Mouse (Mus musculus) thymus, postnatal 36 days (tissue): Measurements from ENCODE around the gene Oas1h.
"Not testable (repeated sequence)": the region's sequence is repeated elsewhere in the genome, so short reads cannot be mapped to it uniquely, and the experiment has no call there.

ENCODE experiments used
- DNase-seq, 2 experiments: peaks; one replicate each; pipeline ENCODE4 v3.0.0; 2022; ENCODE audit warnings: mixed read lengths in 2 of 2

Gene Oas1h

DNA sequence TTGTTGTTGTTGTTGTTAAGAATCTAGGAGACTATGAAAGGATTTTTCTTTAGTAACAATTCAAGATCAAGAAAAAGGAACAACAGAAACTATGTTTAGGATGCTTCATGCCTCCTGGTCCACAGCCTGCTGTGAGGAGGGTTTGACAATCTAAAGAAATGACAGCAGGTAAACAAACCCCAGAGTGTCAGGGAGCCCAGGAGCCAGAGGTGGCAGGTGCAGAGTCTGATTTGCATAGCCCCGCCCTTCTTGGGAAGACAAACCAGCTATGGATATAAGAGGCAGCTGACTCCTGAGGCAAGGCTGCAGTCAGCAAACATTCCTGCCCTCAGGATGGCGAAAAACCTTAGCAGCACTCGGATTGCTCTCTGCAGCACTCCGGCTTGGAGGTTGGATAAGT, at the start of gene Oas1h:
Gene Oas1h (plus strand): TSS at position 301 of the 400 bp plus-strand sequence.
- no peak for DNase-seq

DNA sequence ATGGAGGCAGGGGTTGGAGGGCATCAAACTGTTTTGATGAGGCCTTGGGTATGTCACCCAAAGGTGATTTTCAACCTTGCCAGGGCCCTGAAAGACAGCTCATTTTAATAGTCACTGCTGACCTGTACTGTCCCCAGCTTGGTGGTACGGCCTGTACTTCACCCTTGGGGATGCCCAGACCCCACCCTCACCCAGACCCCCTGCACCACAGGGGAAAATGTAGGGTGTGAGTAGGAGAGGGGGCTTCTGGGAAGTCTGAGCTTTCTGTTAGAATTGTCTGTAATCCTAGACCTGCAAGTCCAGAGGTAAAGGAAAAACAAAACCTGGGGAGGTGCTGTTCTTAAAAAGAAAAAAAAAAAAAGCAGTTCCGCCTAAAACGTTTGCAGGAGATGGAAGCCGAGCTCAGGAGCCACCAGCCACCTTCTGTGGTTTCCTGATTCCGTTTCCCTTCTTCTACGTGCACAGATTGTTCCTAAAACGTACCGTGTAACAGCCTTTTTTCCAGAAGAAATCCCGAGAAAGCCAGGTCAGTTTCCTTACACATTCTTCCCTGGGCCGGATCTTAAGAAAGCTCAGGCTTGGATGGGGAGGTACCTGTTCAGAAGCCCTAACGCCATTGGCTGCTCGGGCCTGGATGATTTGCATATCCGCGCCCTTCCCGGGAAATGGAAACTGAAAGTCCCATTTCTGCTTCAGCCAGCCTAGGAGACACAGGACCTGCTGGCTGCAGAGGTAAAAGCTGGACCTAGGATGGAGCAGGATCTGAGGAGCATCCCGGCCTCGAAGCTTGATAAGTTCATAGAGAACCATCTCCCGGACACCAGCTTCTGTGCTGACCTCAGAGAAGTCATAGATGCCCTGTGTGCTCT, 49.0 kb upstream of the Oas1h start, which contains the start of gene Oas1c:
Gene Oas1c (minus strand): TSS at position 564 of the 869 bp plus-strand sequence.
- DNase-seq: peak; percentile 76 to 81

DNA sequence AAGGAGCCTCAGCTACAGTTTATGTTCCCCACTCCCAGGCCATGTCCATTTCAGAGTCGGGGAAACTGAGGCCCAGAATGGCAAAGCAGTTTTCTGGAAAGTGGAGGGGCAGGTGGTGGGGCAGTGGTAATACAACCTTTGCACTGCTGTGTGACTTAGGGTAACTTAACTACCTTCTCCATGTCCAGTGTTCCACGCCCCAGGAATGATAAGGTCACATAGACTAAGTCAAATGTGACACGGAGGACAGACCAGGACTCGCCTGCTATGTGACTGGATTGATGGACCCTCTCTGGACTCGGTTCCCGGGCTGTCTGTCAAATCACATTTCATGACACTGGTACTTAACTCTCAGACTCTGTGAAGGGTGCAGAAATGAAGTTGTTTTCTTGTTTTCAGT, 48.2 kb upstream of the Oas1h start:
- DNase-seq: no peak

DNA sequence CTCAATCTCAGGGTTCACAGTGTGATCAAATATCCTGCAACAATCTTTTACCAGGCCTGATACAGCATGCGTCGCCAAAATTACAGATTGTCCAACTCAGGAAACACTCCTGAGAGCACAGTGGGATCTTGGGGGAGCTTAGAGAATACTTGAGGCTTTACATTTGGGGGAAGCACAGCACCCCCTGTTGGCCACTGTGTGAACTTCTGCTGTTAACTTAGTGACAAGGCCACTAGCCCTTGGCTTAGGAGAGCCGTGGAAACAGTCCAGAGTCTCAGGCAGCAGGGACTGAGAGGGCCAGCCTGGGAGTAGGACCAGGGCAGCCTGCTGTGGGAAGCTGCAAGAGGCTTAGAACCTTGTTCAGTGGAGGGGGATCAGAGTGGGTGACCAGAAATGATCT, 45.3 kb upstream of the Oas1h start:
- DNase-seq: peak; percentile 46 to 57

DNA sequence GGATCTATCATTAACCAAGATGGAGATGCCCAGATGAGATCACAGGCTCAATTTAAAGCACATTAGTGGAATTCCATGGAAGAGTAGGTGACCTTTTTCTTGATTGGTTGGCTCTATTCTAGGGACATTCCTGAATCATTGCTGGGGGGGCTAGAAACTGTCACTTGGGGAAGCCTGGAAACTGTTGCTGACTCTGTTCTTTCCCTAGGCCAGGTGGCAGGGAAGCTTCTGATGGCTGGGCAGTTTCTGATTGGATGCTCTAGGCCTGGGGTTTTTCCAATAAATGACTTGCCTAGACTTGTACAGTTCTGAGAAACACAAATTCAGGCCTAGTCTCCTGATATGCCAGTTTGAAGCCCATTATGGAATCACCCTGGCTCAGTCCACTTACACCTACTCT, 42.2 kb upstream of the Oas1h start:
- no peak for DNase-seq

DNA sequence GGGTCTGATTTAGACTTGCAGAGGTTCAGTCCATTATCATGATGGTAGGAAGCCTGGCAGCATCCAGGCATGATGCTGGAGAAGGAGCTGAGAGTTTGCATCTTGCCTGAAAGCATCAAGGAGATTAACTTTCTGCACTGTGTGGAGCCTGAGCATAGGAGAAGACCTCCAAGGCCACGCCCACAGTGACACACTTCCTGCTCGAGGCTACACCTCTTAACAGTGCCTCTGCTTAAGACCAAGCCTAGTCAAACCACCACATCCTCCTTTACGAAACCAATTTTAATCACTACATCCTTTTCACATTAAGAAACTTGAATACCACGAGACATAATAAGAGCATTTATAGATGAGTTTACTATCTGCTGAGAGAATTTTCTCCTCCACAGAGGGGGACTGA, 30.2 kb upstream of the Oas1h start:
- DNase-seq: peak; percentile 18 to 35

DNA sequence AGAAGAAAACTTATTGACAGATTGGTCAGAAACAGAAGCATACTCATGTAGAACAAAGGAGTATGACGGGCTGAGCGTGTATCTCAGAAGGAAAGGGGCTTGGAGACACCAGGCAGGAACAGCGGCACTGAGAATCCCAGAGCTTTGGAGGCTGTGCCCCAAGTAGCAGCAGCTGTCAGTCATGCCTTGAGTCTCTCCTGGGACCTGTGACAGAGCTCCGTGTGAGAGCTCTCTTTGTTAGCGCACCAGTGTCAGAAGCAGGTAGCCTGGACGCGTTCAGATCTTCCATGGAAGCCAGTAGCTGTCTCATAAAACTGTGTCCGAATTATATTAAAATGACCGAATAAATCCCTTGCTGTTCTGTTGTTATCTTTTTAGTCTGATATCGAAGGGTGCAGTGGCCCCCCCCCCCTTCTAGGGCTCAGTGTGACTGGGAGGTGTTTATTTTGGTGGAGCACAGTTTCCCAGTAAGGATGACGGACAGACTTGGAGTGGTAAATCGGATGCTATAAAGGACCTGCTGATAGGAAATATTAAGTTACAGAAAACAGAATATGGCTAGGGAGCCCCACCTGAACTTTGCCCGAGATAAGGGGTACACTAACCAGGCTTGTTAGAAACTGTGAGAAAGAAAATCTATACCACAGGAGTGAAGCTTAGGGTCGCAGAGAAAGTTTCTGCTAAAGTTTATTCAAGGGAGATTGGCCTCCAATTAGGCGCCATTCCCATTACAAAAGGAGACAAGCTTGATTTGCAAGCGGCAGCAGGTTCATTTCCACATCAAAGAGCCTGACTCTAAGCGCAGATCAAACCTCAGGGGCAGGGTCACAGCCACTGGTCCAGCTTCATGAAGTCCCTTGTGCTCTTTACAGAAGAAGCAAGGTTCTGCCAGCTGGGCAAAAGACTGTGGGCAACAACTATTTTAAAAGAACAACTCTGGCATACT, 27.6 kb upstream of the Oas1h start:
- no peak for DNase-seq

DNA sequence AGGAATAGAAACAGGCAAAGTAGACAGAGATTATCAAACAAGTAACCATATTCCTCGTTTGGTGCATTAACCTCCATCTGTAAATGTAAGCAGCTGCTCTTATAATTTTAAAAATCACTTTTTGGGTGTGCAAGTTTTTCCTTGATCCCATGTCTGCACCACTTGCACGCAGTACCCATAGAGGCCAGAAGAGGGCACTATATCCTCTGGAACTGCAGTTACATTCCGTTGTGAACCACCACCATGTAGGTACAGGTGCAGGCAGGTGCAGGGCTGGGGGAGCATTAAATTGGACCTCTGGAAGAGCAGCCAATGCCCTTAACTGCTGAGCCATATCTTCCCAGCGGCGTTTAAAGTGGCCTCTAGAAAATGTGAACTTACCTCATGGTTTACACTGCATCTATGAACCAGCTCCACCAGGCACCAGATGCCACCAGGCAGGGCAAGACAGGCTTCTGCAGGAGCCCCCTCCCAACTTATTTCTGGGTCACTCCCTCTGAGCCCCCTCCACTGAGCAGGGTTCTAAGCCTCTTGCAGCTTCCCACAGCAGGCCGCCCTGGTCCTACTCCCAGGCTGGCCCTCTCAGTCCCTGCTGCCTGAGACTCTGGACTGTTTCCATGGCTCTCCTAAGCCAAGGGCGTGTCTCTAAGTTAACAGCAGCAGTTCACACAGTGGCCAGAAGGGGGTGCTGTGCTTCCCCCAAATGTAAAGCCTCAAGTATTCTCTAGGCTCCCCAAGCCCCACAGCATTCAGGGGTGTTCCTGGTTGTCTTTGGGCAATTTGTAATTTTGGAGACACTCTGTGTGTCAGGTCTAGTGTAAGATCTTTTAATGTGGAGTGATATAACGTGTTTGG, 24.3 kb upstream of the Oas1h start:
- DNase-seq: peak; percentile 39 to 62

DNA sequence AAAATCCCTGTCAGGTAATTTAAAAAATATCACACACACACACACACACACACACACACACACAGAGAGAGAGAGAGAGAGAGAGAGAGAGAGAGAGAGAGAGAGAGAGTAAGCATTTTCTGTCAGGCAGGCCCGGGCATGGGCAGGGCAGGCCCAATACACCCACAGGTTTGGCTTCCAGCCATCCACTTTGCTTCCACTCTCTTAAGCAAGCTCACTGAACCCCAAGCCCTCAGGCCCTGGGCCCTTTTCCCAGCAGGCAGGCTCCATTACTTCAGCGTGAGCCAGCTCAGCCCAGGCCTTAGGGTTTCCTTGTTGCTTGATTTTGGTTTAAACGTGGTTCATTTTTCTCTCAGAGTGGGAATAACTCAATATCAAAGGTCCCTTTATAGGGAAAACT, 16.5 kb upstream of the Oas1h start:
- DNase-seq: no peak

DNA sequence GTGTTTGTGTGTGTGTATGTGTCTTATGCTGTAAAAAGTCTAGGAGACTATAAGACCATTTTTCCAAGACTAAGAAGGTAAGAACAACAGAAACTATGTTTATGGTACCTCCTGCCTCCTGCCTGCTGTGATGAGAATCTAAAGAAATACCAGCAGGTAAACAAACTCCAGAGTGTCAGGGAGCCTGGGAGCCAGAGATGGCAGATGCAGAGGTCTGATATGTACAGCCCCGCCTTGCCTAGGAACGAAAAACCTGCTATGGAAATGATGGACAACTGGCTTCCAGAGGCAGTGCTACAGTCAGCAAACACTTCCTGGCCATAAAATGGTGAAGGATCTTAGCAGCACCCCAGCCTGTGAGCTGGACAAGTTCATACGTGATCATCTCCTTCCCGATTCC, 14.2 kb upstream of the Oas1h start, which contains the start of gene Oas1f:
Gene Oas1f (plus strand): TSS at position 301 of the 400 bp plus-strand sequence.
- DNase-seq: no peak

DNA sequence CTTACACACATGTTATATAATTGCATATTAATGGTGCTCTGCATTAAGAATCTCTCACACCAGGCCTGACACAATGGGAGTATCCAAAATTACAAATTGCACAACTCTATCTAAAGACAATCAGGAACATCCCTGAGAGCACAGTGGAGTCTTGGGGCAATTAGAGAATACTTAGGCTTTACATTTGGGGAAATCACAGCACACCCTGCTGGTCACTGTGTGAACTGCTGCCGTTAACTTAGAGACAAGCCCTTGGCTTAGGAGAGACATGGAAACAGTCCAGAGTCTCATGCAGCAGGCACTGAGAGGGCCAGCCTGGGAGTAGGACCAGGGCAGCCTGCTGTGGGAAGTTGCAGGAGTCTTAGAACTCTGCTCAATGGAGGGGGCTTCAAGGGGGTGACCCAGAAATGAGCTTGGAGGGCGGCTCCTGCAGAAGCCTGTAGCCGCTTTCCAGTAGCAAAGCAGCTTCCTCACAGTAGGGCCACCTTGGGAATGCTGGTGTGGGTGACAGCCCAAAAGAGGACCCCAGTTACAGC, 11.6 kb upstream of the Oas1h start:
- DNase-seq: peak; percentile 29 to 39

DNA sequence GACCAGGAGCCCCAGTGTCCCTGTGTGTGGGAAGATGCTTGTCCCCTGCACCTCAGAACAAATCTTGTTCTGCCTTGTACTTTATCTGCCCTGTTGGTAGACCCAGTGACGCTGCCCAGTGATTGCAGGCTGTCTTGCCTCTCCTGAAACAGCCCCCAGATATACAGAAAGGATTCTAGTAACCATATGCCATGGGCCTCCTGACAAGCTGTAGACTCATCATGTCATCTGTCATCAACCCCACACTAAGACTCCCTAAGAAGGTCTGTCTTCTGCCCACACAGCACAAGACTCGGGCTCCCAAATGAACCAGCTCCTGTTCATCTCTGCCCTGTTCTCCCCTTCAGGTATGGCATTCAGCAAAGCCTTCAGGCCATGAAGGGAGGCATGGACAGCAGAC, 2.0 kb upstream of the Oas1h start:
- DNase-seq: no peak

DNA sequence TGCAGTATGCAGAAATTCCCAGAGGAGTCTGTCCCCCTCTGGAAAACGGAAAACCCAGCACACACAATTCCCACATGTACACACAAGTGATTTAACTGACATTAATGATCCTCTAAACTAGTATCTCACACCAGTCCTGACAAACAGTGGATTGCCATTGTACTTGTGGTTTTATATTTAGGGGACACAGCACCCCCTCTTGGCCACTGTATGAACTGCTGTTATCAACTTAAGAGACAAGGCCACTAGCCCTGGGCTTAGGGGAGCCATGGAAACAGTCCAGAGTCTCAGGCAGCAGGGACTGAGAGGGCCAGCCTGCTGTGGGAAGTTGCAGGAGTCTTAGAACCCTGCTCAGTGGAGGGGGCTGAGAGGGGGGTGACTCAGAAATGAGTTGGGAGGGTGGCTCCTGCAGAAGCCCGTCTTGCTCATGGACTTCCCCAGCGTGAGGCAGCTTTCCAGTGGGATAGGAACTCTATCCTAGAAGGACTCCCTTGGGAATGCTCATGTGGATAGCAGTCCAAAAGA, 4.2 kb downstream of the Oas1h start:
- peak in 1 of 2 experiments; percentile 9 for DNase-seq

DNA sequence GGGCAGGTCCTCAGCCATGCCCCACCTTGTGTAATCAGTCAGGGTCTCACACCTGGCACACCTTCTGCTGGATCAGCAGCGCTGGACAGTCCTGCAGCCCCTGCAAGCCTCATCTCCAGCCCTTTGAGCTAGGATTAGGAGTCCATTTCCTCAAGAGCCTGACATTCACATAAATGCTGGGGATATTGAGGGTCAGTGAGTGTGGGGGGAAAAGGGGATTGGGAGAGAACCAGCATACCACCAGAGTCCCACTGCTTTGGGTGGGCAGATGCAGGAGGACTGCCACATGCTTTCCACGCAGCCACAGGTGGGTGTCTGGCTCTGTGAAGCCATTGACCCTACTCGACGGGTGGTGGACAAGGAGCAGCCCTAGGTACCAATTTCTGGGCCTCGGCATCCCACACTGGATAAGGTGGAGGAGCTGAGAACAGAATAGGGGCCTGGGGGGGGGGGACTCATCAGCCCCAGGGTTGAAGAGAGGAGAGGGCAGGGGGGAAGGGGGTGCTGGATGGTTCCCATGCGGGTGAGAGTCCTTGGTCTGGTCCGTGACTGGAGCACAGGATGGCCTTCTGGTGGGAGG, 8.3 kb downstream of the Oas1h start:
- no peak for DNase-seq

DNA sequence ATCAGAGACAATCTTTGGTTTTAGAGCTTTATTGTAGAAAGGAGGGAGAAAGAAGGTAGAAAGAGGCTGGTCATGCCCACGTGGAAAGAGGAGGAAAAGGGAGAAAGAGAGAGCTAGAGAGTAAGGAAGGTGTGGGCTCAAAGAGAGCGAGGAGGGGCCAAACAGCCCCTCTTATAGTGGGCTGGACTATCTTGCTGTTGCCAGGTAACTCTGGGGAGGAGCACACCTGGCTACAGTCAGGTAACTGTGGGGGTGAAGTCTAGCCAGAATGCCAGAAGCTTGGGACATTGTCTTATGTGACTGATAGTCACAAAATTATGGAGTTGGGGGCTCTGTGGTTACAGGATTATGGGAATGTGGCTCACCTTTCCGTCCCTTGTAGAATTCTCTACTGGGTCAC, 8.9 kb downstream of the Oas1h start:
- DNase-seq: no peak

DNA sequence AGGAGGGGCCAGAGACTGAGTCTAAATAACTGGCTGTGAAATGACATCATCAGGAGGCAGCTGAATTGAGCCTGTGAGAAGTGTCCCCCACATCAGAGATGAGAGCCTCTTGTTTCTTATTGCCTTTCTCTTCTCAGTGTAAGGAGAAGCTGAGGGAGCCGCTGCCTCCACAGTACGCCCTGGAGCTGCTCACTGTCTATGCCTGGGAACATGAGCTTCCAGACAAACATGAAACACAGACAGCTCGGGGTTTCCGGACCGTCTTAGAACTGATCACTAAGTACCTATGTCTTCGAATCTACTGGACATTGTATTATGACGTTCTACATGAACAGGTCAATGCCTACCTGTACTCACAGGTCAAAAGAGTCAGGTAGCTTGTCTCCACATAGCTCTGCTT, 9.6 kb downstream of the Oas1h start:
- no peak for DNase-seq

DNA sequence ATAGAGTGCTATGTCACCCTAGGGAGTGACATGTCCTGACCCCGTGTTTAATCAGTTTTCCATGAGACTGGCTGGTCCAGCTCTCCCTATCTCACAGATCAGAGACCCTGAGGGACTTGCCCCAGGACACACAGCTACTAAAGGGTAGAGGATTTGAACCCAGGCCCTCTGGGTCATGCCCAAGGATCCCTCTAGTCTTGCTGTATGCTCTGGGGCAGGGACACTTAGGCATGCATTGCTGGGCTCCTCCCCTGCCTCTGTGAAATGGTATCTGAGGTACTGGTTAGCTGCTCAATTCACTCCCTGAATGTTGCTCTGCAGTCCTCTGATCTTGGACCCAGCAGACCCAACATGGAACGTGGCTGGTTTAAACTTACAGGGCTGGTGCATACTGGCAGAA, 10.2 kb downstream of the Oas1h start:
- no peak for DNase-seq

DNA sequence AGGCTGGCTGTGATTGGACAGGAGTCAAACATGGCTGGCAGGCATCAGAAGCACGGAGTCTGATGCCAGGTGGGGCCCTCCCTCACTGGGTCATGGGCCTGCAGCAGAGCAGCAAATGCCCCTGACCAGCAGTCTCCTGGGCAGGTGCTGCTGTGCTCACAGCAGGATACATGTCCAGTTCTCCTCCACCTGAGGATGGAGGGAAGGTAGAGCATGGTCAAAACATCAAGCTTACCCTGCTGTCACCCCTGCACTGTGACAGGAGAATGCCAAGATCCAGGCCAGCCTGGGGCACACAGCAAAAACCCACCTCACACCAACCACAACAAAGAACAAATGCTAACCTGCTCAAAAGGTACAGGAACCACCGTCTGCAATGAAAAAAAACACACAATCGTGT, 15.6 kb downstream of the Oas1h start:
- DNase-seq: not testable (repeated sequence)

DNA sequence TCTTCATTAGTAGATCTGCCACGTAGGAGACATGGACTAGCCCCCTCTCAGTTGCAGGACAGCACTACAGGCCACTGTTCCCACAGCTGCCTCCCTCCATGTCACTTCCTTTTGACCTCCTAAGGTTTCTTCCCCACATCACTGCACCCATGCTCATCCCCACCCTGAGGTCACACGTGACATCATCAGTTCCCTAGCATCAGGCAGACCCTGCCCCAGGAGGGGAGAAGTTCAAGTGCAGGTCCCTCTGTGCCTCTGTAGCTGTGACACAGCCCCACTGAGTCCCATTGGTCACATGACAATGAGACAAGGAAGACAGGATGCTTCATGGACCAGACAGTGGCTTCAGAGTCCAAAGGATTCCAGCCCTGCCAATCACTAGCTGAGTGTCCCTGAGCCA, 16.2 kb downstream of the Oas1h start:
- not testable (repeated sequence) for DNase-seq

DNA sequence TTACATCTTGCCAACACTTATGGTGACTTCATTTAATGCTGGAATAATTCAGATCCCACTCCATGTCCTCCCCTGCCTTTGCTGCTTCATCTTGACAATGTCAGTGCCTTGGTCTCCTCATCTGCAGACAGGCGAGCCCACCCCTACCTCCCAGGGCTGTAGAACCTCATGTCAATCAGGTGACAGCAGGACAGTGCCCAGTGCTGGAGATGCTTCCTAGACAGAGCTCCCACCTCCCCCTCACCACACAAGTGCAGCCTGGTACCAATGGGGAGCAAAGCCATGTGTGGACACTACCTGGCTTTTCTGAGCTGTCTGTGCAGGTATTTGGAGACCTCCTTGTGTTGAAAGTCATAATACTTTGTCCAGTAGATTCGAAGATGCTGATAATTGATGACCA, 17.6 kb downstream of the Oas1h start:
- DNase-seq: not testable (repeated sequence)

DNA sequence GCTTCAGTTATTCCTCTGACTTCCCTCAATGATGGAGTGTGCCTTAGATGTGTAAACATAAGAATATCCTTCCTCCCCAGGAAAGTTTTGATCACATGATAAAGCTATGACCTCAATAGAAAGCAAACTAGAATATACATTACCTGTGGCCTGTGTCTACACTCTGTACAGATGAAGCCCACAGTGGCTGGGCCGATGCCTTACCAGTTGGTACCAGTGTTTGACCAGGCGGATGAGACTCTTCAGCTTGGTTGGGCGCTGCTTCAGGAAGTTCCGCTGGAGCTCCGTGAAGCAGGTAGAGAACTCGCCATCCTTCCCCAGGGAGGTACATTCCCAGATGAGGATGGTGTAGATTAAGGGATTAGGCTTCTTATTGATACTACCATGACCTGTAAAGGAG, 20.5 kb downstream of the Oas1h start:
- not testable (repeated sequence) for DNase-seq

DNA sequence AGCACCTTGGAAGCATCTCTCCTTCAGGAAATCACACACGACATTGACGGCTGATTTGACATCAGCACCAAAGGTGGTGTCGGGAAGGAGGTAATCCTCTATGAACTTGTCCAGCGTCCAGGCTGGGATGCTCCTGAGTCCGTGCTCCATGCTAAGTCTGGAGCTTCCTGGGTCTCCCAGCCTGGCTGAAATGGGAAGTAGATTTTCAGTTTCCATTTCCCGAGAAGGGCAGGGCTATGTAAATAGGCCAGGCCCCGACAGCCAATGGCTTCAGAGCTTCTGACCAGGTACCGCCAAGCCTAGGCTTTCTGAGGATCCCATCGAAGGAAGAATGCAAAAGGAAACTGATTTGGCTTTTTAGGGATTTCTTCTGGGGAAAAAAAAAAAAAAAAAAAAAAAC, 26.2 kb downstream of the Oas1h start, which contains the start of gene Oas1g:
Gene Oas1g (minus strand): TSS at position 201 of the 400 bp plus-strand sequence.
- DNase-seq: not testable (repeated sequence)
